Mouse (Mus musculus) embryonic fibroblast, embryonic 13.5 days (primary cell): ENCODE measurements around the gene Capn5. TPM values are rescaled to one million over a fixed set of nuclear protein-coding genes. Genes with fewer than 3 reads are reported as not detected.

ENCODE experiments used
- H3K27ac ChIP-seq: 2 replicates; pipeline ENCODE4 v1.5.1; 2012; ENCODE audit warnings: low read length, control low read depth, inconsistent platforms; ENCODE audit not compliant: insufficient read depth
- H3K4me1 ChIP-seq: 2 replicates; pipeline ENCODE4 v1.6.1; 2011; ENCODE audit warnings: low read length; ENCODE audit not compliant: control insufficient read depth, insufficient read depth
- H3K4me3 ChIP-seq: 2 replicates; pipeline ENCODE4 v1.5.1; 2011; ENCODE audit warnings: mild to moderate bottlenecking, control low read depth, low read length; ENCODE audit not compliant: insufficient read depth
- CTCF ChIP-seq: IDR thresholded peaks from 2 replicates; pipeline ENCODE4 v1.5.1; 2011; ENCODE audit warnings: mild to moderate bottlenecking, control low read depth, low read length, moderate library complexity, borderline replicate concordance; ENCODE audit not compliant: insufficient read depth
- POLR2A ChIP-seq: IDR thresholded peaks from 2 replicates; pipeline ENCODE4 v1.6.1; 2011; ENCODE audit warnings: low read depth, mild to moderate bottlenecking, control low read depth, low read length, moderate library complexity
- polyA plus RNA-seq: library from polyadenylated mRNA; stranded (reverse); fragments of >200 nt; gene quantifications from 2 replicates; pipeline ENCODE4 v1.2.4, GENCODE M21; 2011; ENCODE audit warnings: low read depth; ENCODE audit not compliant: missing spikeins, insufficient read length

Gene Capn5
- polyA plus RNA-seq, 1 experiment = 8.9 TPM

GRCm38 (mm10) chr7:98140597-98140996 lies 37.5 kb downstream of the Capn5 start:
- H3K4me3 ChIP-seq = no peak overlapping the region
- no peak overlapping the region for H3K27ac ChIP-seq
- TF ChIP-seq POLR2A (no peak), CTCF (no peak)
- H3K4me1 ChIP-seq = no peaks in the 10 kb centered on the region

GRCm38 (mm10) chr7:98139216-98139615 lies 38.9 kb downstream of the Capn5 start:
- Histone ChIP-seq H3K4me1 (no peaks in the 10 kb centered on the region), H3K4me3 (no peak overlapping the region), H3K27ac (no peak overlapping the region)
- TF ChIP-seq CTCF (no peak), POLR2A (no peak)

- H3K4me1 ChIP-seq = no peaks in the 10 kb centered on the region
- H3K27ac ChIP-seq = no peak overlapping the region
- TF ChIP-seq POLR2A (no peak), CTCF (no peak)
- H3K4me3 ChIP-seq = no peak overlapping the region
These were observed 40.1 kb downstream of the Capn5 start for GRCm38 (mm10) chr7:98137995-98138394.

- H3K4me1 ChIP-seq = no peaks in the 10 kb centered on the region
- no peak overlapping the region for H3K4me3 ChIP-seq
- TF ChIP-seq CTCF (no peak), POLR2A (no peak)
- H3K27ac ChIP-seq = no peak overlapping the region
These were observed 40.5 kb downstream of the Capn5 start for GRCm38 (mm10) chr7:98137583-98137982.

- no peak overlapping the region for H3K27ac ChIP-seq
- no peak overlapping the region for H3K4me3 ChIP-seq
- no peak for TF ChIP-seq POLR2A
- no peak for TF ChIP-seq CTCF
- no peaks in the 10 kb centered on the region for H3K4me1 ChIP-seq
These were observed 46.3 kb downstream of the Capn5 start for GRCm38 (mm10) chr7:98131751-98132150.

GRCm38 (mm10) chr7:98125473-98125872 lies 52.6 kb downstream of the Capn5 start:
- Histone ChIP-seq H3K4me3 (no peak overlapping the region), H3K4me1 (no peaks in the 10 kb centered on the region), H3K27ac (no peak overlapping the region)
- TF ChIP-seq CTCF = no peak
- TF ChIP-seq POLR2A = no peak

- H3K4me3 ChIP-seq = no peak overlapping the region
- H3K4me1 ChIP-seq = no peaks in the 10 kb centered on the region
- no peak overlapping the region for H3K27ac ChIP-seq
- no peak for TF ChIP-seq CTCF
- TF ChIP-seq POLR2A = no peak
These were observed 53.4 kb downstream of the Capn5 start for GRCm38 (mm10) chr7:98124701-98125100.

- H3K4me1 ChIP-seq = peaks cover 4% of the 10 kb centered on the region
- no peak overlapping the region for H3K27ac ChIP-seq
- TF ChIP-seq POLR2A (no peak), CTCF (no peak)
- no peak overlapping the region for H3K4me3 ChIP-seq
These were observed 56.4 kb downstream of the Capn5 start for GRCm38 (mm10) chr7:98121673-98122072.

GRCm38 (mm10) chr7:98121241-98121640 lies 56.8 kb downstream of the Capn5 start:
- Histone ChIP-seq H3K27ac (no peak overlapping the region), H3K4me1 (peaks cover 6% of the 10 kb centered on the region)
- TF ChIP-seq CTCF (no peak), POLR2A (no peak)

GRCm38 (mm10) chr7:98120325-98120724 lies 57.7 kb downstream of the Capn5 start:
- peaks cover 10% of the 10 kb centered on the region for H3K4me1 ChIP-seq
- TF ChIP-seq POLR2A (no peak), CTCF (peak; percentile 80; the same call in 1 of the 2 replicates)
- H3K4me3 ChIP-seq = no peak overlapping the region
- no peak overlapping the region for H3K27ac ChIP-seq

More at GRCm38 (mm10) chr7:98121241-98121640, 56.8 kb downstream of the Capn5 start:
- H3K4me3 ChIP-seq = no peak overlapping the region

- Histone ChIP-seq H3K4me1 (peaks cover 10% of the 10 kb centered on the region), H3K4me3 (no peak overlapping the region), H3K27ac (no peak overlapping the region)
- TF ChIP-seq POLR2A (no peak), CTCF (no peak)
These were observed 58.2 kb downstream of the Capn5 start for GRCm38 (mm10) chr7:98119961-98120232.
